Mouse (Mus musculus): ENCODE results near the gene Depdc1b.

GRCm38 (mm10) chr13:108354804-108355552 is 38.8 kb downstream of the Depdc1b start:
- TF ChIP-seq EP300 (IDR thresholded peaks at IDR 0.05; ENCODE audit: low read depth in 1 of 2, low read length in 2 of 2) (no peak), CHD1 (IDR thresholded peaks at IDR 0.05; ENCODE audit: low read depth, low read length) (no peak), CTCF (IDR thresholded peaks at IDR 0.05 in 2 of 3, conservative IDR thresholded peaks at IDR 0.05 in 1 of 3; ENCODE audit: control insufficient read depth in 1 of 3, insufficient read depth in 1 of 3, low read depth in 2 of 3, low read length in 3 of 3, poor library complexity in 1 of 3, severe bottlenecking in 1 of 3) (no peak), RAD21 (IDR thresholded peaks at IDR 0.05; ENCODE audit: low read depth, low read length) (no peak), ZKSCAN1 (IDR thresholded peaks at IDR 0.05; ENCODE audit: low read depth, low read length) (no peak)

Measured in MEL (cell line).